Mouse (Mus musculus): ENCODE results near the gene Dusp3. TPM values are rescaled to one million over a fixed set of nuclear protein-coding genes. Genes with fewer than 3 reads are reported as not detected.

Dusp3 gene
- polyA plus RNA-seq, 1 experiment from 2014 or later = 24.4 TPM

- Histone ChIP-seq H3K9me3 (ENCODE audit: control insufficient read depth, low read length) (no peaks in the 10 kb centered on the region), H3K4me1 (ENCODE audit: control insufficient read depth, insufficient read depth, low read length) (peaks cover 19% of the 10 kb centered on the region), H3K27ac (ENCODE audit: low read depth, low read length) (peak overlapping the region; percentile 91), H3K4me2 (ENCODE audit: low read depth, low read length) (peak overlapping the region; percentile 72), H3K9ac (replicated peaks; ENCODE audit: low read depth, low read length) (peak overlapping the region; percentile 82), H3K4me3 (ENCODE audit: low read depth, low read length) (peak overlapping the region; percentile 77), H3K36me3 (ENCODE audit: control insufficient read depth, insufficient read depth, low read length) (no peaks in the 10 kb centered on the region), H3K27me3 (ENCODE audit: control insufficient read depth, insufficient read depth, low read length) (no peaks in the 10 kb centered on the region)
- peak; percentile 25; the same call in 1 of the 2 replicates for ATAC-seq (ENCODE audit: low read depth)
- 2% methylated on average over 12 of the region's 12 CpGs for WGBS
Observed at GRCm38 (mm10) chr11:102027361-102028017, 40.7 kb upstream of the Dusp3 start.

DNA sequence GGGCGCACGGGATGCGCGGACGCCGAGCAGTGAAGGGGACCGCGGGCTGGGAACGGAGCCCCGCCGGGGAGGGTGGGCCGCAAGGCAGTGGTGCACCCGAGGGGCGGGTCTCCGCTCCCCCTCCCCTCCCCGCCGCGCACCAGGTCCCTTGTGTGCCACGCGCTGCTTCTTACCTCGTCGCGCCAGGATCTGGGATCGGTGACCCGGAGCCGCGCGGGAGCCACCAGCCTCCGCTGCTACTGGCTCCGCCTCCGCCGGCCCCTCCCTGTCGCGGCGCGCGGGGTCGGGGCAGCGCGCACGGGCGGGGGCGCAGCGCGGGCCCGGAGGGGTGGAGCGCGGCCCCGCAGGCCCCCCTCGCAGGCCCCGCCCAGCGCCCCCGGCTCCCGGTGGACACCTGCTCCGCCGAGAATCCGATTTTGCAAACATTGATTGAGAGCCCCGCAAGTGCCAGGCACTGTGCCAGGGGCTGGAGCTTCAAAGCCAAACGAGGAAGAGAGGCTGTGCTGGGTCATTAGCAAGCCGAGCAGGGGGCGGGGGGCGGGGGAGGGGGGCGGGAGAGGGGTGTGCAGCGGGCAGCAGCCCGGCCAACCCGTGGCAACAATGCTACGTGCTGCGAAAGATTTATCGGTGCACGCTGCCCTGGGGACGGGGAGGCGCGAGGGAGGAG, 40.0 kb upstream of the Dusp3 start:
- under 1% methylated on average over 60 of the region's 73 CpGs for WGBS
- Histone ChIP-seq H3K27me3 (ENCODE audit: control insufficient read depth, insufficient read depth, low read length) (no peaks in the 10 kb centered on the region), H3K4me1 (ENCODE audit: control insufficient read depth, insufficient read depth, low read length) (peaks cover 19% of the 10 kb centered on the region), H3K9ac (replicated peaks; ENCODE audit: low read depth, low read length) (peak overlapping the region; percentile 82), H3K9me3 (ENCODE audit: control insufficient read depth, low read length) (no peaks in the 10 kb centered on the region), H3K36me3 (ENCODE audit: control insufficient read depth, insufficient read depth, low read length) (no peaks in the 10 kb centered on the region), H3K4me2 (ENCODE audit: low read depth, low read length) (peak overlapping the region; percentile 72), H3K27ac (ENCODE audit: low read depth, low read length) (peak overlapping the region; percentile 91), H3K4me3 (ENCODE audit: low read depth, low read length) (peak overlapping the region; percentile 77)
- peak; percentile 91 for ATAC-seq (ENCODE audit: low read depth)

DNA sequence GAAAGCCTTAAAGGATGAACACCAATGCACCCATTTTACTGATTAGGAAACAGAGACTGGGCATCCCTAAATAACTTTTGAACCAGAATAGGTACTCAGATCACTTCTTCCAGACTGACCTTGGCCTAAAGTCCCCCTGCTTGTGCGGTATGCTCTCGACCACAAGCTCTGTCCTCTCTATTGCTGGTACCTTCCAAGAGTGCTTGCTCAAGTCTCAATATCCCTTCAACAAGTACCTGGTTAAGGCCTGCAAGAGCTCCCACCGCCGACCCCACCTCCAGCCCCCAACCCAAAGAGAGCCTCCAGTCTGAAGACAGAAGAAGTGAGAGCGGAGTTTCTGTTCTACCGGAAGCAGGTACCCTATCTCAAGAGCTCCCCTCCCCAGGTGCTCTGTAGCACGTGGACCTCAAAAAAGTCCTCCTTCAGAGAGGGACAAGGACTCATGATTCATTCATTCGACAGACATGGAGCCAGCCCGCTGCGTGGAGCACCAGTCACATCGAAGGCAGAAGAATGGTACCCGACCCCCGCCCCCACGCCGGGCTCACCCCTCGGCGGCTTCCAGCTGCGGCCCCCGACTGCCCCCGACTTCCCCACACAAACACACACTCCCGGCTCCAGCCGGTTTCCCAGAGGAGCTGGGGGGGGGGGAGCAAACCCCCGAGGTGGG, 39.3 kb upstream of the Dusp3 start:
- Histone ChIP-seq H3K27ac (ENCODE audit: low read depth, low read length) (peak overlapping the region; percentile 91), H3K4me2 (ENCODE audit: low read depth, low read length) (peak overlapping the region; percentile 72), H3K36me3 (ENCODE audit: control insufficient read depth, insufficient read depth, low read length) (no peaks in the 10 kb centered on the region), H3K27me3 (ENCODE audit: control insufficient read depth, insufficient read depth, low read length) (no peaks in the 10 kb centered on the region), H3K9me3 (ENCODE audit: control insufficient read depth, low read length) (no peaks in the 10 kb centered on the region), H3K4me1 (ENCODE audit: control insufficient read depth, insufficient read depth, low read length) (peaks cover 19% of the 10 kb centered on the region), H3K9ac (replicated peaks; ENCODE audit: low read depth, low read length) (peak overlapping the region; percentile 82), H3K4me3 (ENCODE audit: low read depth, low read length) (peak overlapping the region; percentile 77)
- peak; percentile 25 for ATAC-seq (ENCODE audit: low read depth)
- 2% methylated on average over 22 of the region's 23 CpGs for WGBS

DNA sequence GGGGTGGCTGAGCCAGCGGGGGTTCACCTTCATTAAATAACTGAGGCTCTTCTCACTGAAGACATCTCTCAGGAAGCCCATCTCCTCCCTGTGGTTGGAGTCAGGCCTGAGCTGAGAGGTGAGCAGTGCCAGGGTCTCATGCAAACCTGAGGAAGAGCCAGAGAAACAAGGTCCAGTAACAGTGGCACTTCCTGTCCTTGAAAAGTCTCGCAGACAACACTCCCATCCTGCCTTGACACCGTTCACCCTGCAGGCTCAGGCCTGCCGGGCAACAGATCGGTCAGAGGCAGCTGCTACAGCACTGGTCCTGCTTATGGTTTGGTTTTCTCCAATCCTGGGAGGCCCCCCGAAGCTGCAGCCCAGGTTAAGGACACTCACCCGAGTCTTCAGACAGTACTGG, 38.5 kb upstream of the Dusp3 start:
- Histone ChIP-seq H3K27ac (ENCODE audit: low read depth, low read length) (no peak overlapping the region), H3K27me3 (ENCODE audit: control insufficient read depth, insufficient read depth, low read length) (no peaks in the 10 kb centered on the region), H3K36me3 (ENCODE audit: control insufficient read depth, insufficient read depth, low read length) (no peaks in the 10 kb centered on the region), H3K4me1 (ENCODE audit: control insufficient read depth, insufficient read depth, low read length) (peaks cover 19% of the 10 kb centered on the region), H3K9me3 (ENCODE audit: control insufficient read depth, low read length) (no peaks in the 10 kb centered on the region), H3K4me3 (ENCODE audit: low read depth, low read length) (peak overlapping the region; percentile 77), H3K4me2 (ENCODE audit: low read depth, low read length) (peak overlapping the region; percentile 72), H3K9ac (replicated peaks; ENCODE audit: low read depth, low read length) (0 out of 2 replicates have a peak overlapping the region, but pooled peaks have one; percentile 0)
- ATAC-seq (ENCODE audit: low read depth) = no peak
- WGBS = 27% methylated on average over 7 of the region's 7 CpGs

- H3K4me1 ChIP-seq (ENCODE audit: control insufficient read depth, insufficient read depth, low read length) = peaks cover 19% of the 10 kb centered on the region
- H3K4me3 ChIP-seq (ENCODE audit: low read depth, low read length) = no peak overlapping the region
- no peak overlapping the region for H3K9ac ChIP-seq (replicated peaks; ENCODE audit: low read depth, low read length)
- peak overlapping the region; percentile 72 for H3K4me2 ChIP-seq (ENCODE audit: low read depth, low read length)
- H3K36me3 ChIP-seq (ENCODE audit: control insufficient read depth, insufficient read depth, low read length) = no peaks in the 10 kb centered on the region
- H3K27me3 ChIP-seq (ENCODE audit: control insufficient read depth, insufficient read depth, low read length) = no peaks in the 10 kb centered on the region
- H3K9me3 ChIP-seq (ENCODE audit: control insufficient read depth, low read length) = no peaks in the 10 kb centered on the region
- no peak overlapping the region for H3K27ac ChIP-seq (ENCODE audit: low read depth, low read length)
- 85% methylated on average over 4 of the region's 4 CpGs for WGBS
- no peak for ATAC-seq (ENCODE audit: low read depth)
Observed at GRCm38 (mm10) chr11:102024875-102025274, 38.1 kb upstream of the Dusp3 start.

DNA sequence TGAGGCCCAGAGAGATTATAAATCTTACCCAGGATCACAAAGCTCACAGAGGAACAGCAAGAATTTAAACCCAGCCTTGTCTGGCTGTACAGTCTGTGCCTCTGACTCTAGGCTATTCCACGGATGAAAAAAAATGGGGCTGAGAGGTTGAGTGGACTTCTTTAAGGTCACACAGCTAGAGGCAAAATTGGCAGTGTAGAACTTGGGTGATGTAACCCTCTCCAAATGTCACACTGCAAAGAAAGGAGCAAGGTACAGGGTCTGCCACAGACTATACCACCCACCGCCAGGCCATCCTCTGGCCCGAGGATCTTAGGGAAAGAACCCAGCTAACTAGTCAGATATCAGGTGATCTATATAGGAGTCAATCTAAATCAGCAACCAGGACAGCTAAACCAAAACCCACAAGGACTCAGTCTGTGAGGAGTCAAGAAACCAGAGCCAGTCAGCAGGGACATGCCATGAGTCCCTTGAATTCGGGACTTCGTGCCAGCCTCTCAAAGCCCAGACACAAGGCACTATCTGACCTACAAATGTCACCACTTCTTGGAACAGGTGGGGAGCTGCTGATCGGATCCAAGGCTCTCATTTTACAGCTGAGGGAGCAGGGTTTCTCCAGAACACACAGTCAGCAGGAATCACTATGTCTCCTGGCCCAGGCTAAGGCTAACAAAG, 37.4 kb upstream of the Dusp3 start:
- WGBS = 81% methylated on average over 6 of the region's 6 CpGs
- Histone ChIP-seq H3K4me1 (ENCODE audit: control insufficient read depth, insufficient read depth, low read length) (peaks cover 19% of the 10 kb centered on the region), H3K27me3 (ENCODE audit: control insufficient read depth, insufficient read depth, low read length) (no peaks in the 10 kb centered on the region), H3K27ac (ENCODE audit: low read depth, low read length) (no peak overlapping the region), H3K4me3 (ENCODE audit: low read depth, low read length) (no peak overlapping the region), H3K9me3 (ENCODE audit: control insufficient read depth, low read length) (no peaks in the 10 kb centered on the region), H3K4me2 (ENCODE audit: low read depth, low read length) (no peak overlapping the region), H3K9ac (replicated peaks; ENCODE audit: low read depth, low read length) (no peak overlapping the region), H3K36me3 (ENCODE audit: control insufficient read depth, insufficient read depth, low read length) (no peaks in the 10 kb centered on the region)
- ATAC-seq (ENCODE audit: low read depth) = no peak

GRCm38 (mm10) chr11:102023406-102023805, 36.6 kb upstream of the Dusp3 start:
- no peak for ATAC-seq (ENCODE audit: low read depth)
- no peaks in the 10 kb centered on the region; the same call in 1 of the 2 replicates for H3K36me3 ChIP-seq (ENCODE audit: control insufficient read depth, insufficient read depth, low read length)
- no peak overlapping the region for H3K4me2 ChIP-seq (ENCODE audit: low read depth, low read length)
- no peak overlapping the region for H3K9ac ChIP-seq (replicated peaks; ENCODE audit: low read depth, low read length)
- WGBS = 66% methylated on average over 13 of the region's 13 CpGs
- no peak overlapping the region for H3K27ac ChIP-seq (ENCODE audit: low read depth, low read length)
- no peaks in the 10 kb centered on the region for H3K9me3 ChIP-seq (ENCODE audit: control insufficient read depth, low read length)
- H3K4me1 ChIP-seq (ENCODE audit: control insufficient read depth, insufficient read depth, low read length) = peaks cover 19% of the 10 kb centered on the region
- H3K27me3 ChIP-seq (ENCODE audit: control insufficient read depth, insufficient read depth, low read length) = no peaks in the 10 kb centered on the region
- H3K4me3 ChIP-seq (ENCODE audit: low read depth, low read length) = no peak overlapping the region

GRCm38 (mm10) chr11:102021196-102021595, 34.4 kb upstream of the Dusp3 start:
- 90% methylated on average over 5 of the region's 5 CpGs for WGBS
- Histone ChIP-seq H3K27me3 (ENCODE audit: control insufficient read depth, insufficient read depth, low read length) (no peaks in the 10 kb centered on the region), H3K4me3 (ENCODE audit: low read depth, low read length) (no peak overlapping the region), H3K9me3 (ENCODE audit: control insufficient read depth, low read length) (no peaks in the 10 kb centered on the region), H3K27ac (ENCODE audit: low read depth, low read length) (no peak overlapping the region), H3K9ac (replicated peaks; ENCODE audit: low read depth, low read length) (no peak overlapping the region), H3K4me1 (ENCODE audit: control insufficient read depth, insufficient read depth, low read length) (peaks cover 13% of the 10 kb centered on the region), H3K36me3 (ENCODE audit: control insufficient read depth, insufficient read depth, low read length) (peaks cover 3% of the 10 kb centered on the region; the same call in 1 of the 2 replicates), H3K4me2 (ENCODE audit: low read depth, low read length) (no peak overlapping the region)
- no peak for ATAC-seq (ENCODE audit: low read depth)
